ENCODE assay signal across 33 mouse cellular contexts in genomic region chr6:94849533-94849932, GRCm38 (mm10).
A peak's percentile ranks its signal among the peaks of the same experiment; 100 is the strongest.
DNase-seq lines count a peak whose midpoint lies in the region; ATAC-seq lines count a peak whose summit lies in the region.
"Had no signal": no experiment of that assay in that cellular context is flagged by ENCODE, and none has a peak within 500 bp of the region (broad histone marks: within the 10 kb centered on the region; RNA-seq: fewer than 3 reads in every experiment).

No protein-coding gene starts in this region.

- no peaks in the 10 kb centered on the region; the same call in 1 of the 2 replicates for H3K9me3 ChIP-seq in heart, embryonic 12.5 days (replicated peaks)
- no peaks in the 10 kb centered on the region for H3K9me3 ChIP-seq in midbrain, embryonic 11.5 days (ENCODE audit: control insufficient read depth, low read length)
- H3K9me3 ChIP-seq in midbrain, embryonic 13.5 days: peaks cover 4% of the 10 kb centered on the region; the same call in 1 of the 2 replicates
- H3K9me3 ChIP-seq in embryonic facial prominence, embryonic 15.5 days (replicated peaks): no peaks in the 10 kb centered on the region
- H3K9me3 ChIP-seq: embryonic facial prominence, embryonic 12.5 days; forebrain, embryonic 12.5 days; heart, embryonic 13.5 days; hindbrain, embryonic 10.5 days; hindbrain, embryonic 15.5 days; midbrain, embryonic 12.5 days; neural tube, embryonic 13.5 days had no signal

- WGBS in heart, embryonic 12.5 days: 83% methylated on average over 3 of the region's 3 CpGs
- WGBS in midbrain, embryonic 11.5 days: 87% methylated on average over 3 of the region's 3 CpGs
- WGBS in midbrain, embryonic 13.5 days: 80% methylated on average over 3 of the region's 3 CpGs
- 23% methylated on average over 3 of the region's 3 CpGs for WGBS in embryonic facial prominence, embryonic 15.5 days

- no peaks in the 10 kb centered on the region for H3K27me3 ChIP-seq in heart, embryonic 12.5 days (replicated peaks)
- H3K27me3 ChIP-seq in midbrain, embryonic 11.5 days (ENCODE audit: control insufficient read depth, insufficient read depth, low read length): no peaks in the 10 kb centered on the region
- H3K27me3 ChIP-seq in midbrain, embryonic 13.5 days: no peaks in the 10 kb centered on the region
- H3K27me3 ChIP-seq in embryonic facial prominence, embryonic 15.5 days: no peaks in the 10 kb centered on the region
- H3K27me3 ChIP-seq: embryonic facial prominence, embryonic 12.5 days; forebrain, embryonic 12.5 days; hindbrain, embryonic 15.5 days; midbrain, embryonic 12.5 days; neural tube, embryonic 13.5 days had no signal

- H3K36me3 ChIP-seq in heart, embryonic 12.5 days: no peaks in the 10 kb centered on the region
- H3K36me3 ChIP-seq in midbrain, embryonic 11.5 days (ENCODE audit: control insufficient read depth, insufficient read depth, low read length): no peaks in the 10 kb centered on the region
- H3K36me3 ChIP-seq in midbrain, embryonic 13.5 days: no peaks in the 10 kb centered on the region
- H3K36me3 ChIP-seq in embryonic facial prominence, embryonic 15.5 days: no peaks in the 10 kb centered on the region
- H3K36me3 ChIP-seq: embryonic facial prominence, embryonic 12.5 days; forebrain, embryonic 12.5 days; heart, embryonic 13.5 days; hindbrain, embryonic 10.5 days; hindbrain, embryonic 15.5 days; midbrain, embryonic 12.5 days; neural tube, embryonic 13.5 days had no signal

- no peak for ATAC-seq in heart, embryonic 12.5 days (ENCODE audit: insufficient number of reproducible peaks, low FRiP score)
- no peak for ATAC-seq in midbrain, embryonic 11.5 days (ENCODE audit: low FRiP score)
- no peak for ATAC-seq in midbrain, embryonic 13.5 days
- ATAC-seq in embryonic facial prominence, embryonic 15.5 days (ENCODE audit: insufficient number of reproducible peaks, low FRiP score, low TSS enrichment, low read depth): 0 out of 2 replicates have a peak, but pooled peaks have one; percentile 69
- no peak for ATAC-seq in megakaryocyte-erythroid progenitor cell, adult 5-6 weeks (replicated peaks; ENCODE audit: low FRiP score, low TSS enrichment, poor library complexity, severe bottlenecking)
- ATAC-seq: forebrain, postnatal 0 days; inflammation-experienced regulatory T-cells, adult 6 months had no signal

- H3K9ac ChIP-seq in heart, embryonic 12.5 days: no peak overlapping the region
- no peak overlapping the region for H3K9ac ChIP-seq in midbrain, embryonic 11.5 days (ENCODE audit: low read length)
- H3K9ac ChIP-seq in midbrain, embryonic 13.5 days (replicated peaks): no peak overlapping the region
- H3K9ac ChIP-seq in embryonic facial prominence, embryonic 15.5 days: no peak overlapping the region
- H3K9ac ChIP-seq: embryonic facial prominence, embryonic 12.5 days; forebrain, embryonic 12.5 days; forebrain, postnatal 0 days; heart, embryonic 13.5 days; hindbrain, embryonic 15.5 days; liver, embryonic 14.5 days; midbrain, embryonic 12.5 days; neural tube, embryonic 13.5 days had no signal

- H3K27ac ChIP-seq in heart, embryonic 12.5 days (ENCODE audit: poor library complexity, severe bottlenecking): no peak overlapping the region
- no peak overlapping the region for H3K27ac ChIP-seq in midbrain, embryonic 11.5 days (ENCODE audit: low read depth, low read length)
- H3K27ac ChIP-seq in midbrain, embryonic 13.5 days: no peak overlapping the region
- H3K27ac ChIP-seq in embryonic facial prominence, embryonic 15.5 days (replicated peaks): peak overlapping the region; percentile 72; the same call in 1 of the 2 replicates
- H3K27ac ChIP-seq: embryonic facial prominence, embryonic 12.5 days; forebrain, embryonic 12.5 days; heart, embryonic 13.5 days; hindbrain, embryonic 10.5 days; hindbrain, embryonic 15.5 days; layer of hippocampus, adult 2 months; liver, embryonic 14.5 days; midbrain, embryonic 12.5 days; neural tube, embryonic 13.5 days had no signal

- no peak overlapping the region for H3K4me2 ChIP-seq in heart, embryonic 12.5 days
- H3K4me2 ChIP-seq in midbrain, embryonic 11.5 days: no peak overlapping the region
- H3K4me2 ChIP-seq in midbrain, embryonic 13.5 days (replicated peaks): no peak overlapping the region
- H3K4me2 ChIP-seq in embryonic facial prominence, embryonic 15.5 days (replicated peaks): no peak overlapping the region
- H3K4me2 ChIP-seq: embryonic facial prominence, embryonic 12.5 days; forebrain, embryonic 12.5 days; heart, embryonic 13.5 days; hindbrain, embryonic 15.5 days; midbrain, embryonic 12.5 days; neural tube, embryonic 13.5 days had no signal

- DNase-seq in heart, adult 11 months: peak; percentile 23
- peak; percentile 59 for DNase-seq in midbrain, embryonic 11.5 days (ENCODE audit: low spot score, missing footprints)
- no peak for DNase-seq in thymus, postnatal 10 days (ENCODE audit: low spot score in 2 of 2)
- DNase-seq: adrenal gland, postnatal 14 days; cerebellum, adult 11 months; cerebellum, adult 9-10 months; cerebellum, postnatal 36 days; forebrain, postnatal 0 days; gastrocnemius, postnatal 10 days; heart, adult 18-20 months; heart, postnatal 14 days; kidney, adult 11 months; kidney, postnatal 25 days; liver; lung, adult 2 months; lung, postnatal 14 days; right cerebral cortex, postnatal 4 days; thymus, postnatal 25 days had no signal

- H3K4me3 ChIP-seq in heart, embryonic 12.5 days: no peak overlapping the region
- H3K4me3 ChIP-seq in midbrain, embryonic 11.5 days (ENCODE audit: low read depth, low read length): no peak overlapping the region
- H3K4me3 ChIP-seq in midbrain, embryonic 13.5 days (replicated peaks): no peak overlapping the region
- no peak overlapping the region for H3K4me3 ChIP-seq in embryonic facial prominence, embryonic 15.5 days (replicated peaks)
- H3K4me3 ChIP-seq: embryonic facial prominence, embryonic 12.5 days; erythroblast, embryonic 14.5 days; forebrain, embryonic 12.5 days; heart, embryonic 13.5 days; hindbrain, embryonic 10.5 days; hindbrain, embryonic 15.5 days; layer of hippocampus, adult 2 months; midbrain, embryonic 12.5 days; neural tube, embryonic 13.5 days had no signal

- 0 out of 2 replicates have a peak, but pooled peaks cover 4% of the 10 kb centered on the region for H3K4me1 ChIP-seq in heart, embryonic 12.5 days (replicated peaks)
- H3K4me1 ChIP-seq in midbrain, embryonic 11.5 days (ENCODE audit: control insufficient read depth, insufficient read depth, low read length): no peaks in the 10 kb centered on the region
- H3K4me1 ChIP-seq in midbrain, embryonic 13.5 days (replicated peaks): no peaks in the 10 kb centered on the region
- peaks cover 13% of the 10 kb centered on the region; the same call in 1 of the 2 replicates for H3K4me1 ChIP-seq in embryonic facial prominence, embryonic 15.5 days
- H3K4me1 ChIP-seq: forebrain, embryonic 12.5 days; hindbrain, embryonic 10.5 days; hindbrain, embryonic 15.5 days; midbrain, embryonic 12.5 days; neural tube, embryonic 13.5 days had no signal

Comparison
In these comparisons a context has a peak if more than half of its experiments do, and no peak if none do; other contexts are left out.
1. DNase-seq: peak in heart, adult 11 months (single experiment) and midbrain, embryonic 11.5 days (single experiment); none in thymus, postnatal 10 days (0 of 2).